Mouse (Mus musculus) intestine, postnatal 0 days (tissue): Measurements from ENCODE around the gene Prr36. TPM values are rescaled to one million over a fixed set of nuclear protein-coding genes. Genes with fewer than 3 reads are reported as not detected.

Experiments used
- ATAC-seq: fragments of 200-750 bp; cut with Nextera tagmentation; 2 replicates; pipeline ENCODE4 v1.8.0; 2017; ENCODE audit warnings: mild to moderate bottlenecking, moderate TSS enrichment, moderate library complexity
- H3K27ac ChIP-seq: fragments of 300-500 bp; sonication (generic); 2 replicates; pipeline ENCODE4 v1.5.1; 2014; ENCODE audit warnings: mild to moderate bottlenecking, low read depth, low read length, moderate library complexity
- H3K27me3 ChIP-seq: fragments of 300-500 bp; sonication (generic); replicated peaks from 2 replicates; pipeline ENCODE4 v1.6.1; 2014; ENCODE audit warnings: low read length, mixed read lengths; ENCODE audit not compliant: control insufficient read depth, insufficient read depth
- H3K36me3 ChIP-seq: fragments of 300-500 bp; sonication (generic); 2 replicates; pipeline ENCODE4 v1.6.1; 2014; ENCODE audit warnings: mild to moderate bottlenecking, moderate library complexity; ENCODE audit not compliant: control insufficient read depth, insufficient read depth
- H3K4me1 ChIP-seq: fragments of 300-500 bp; sonication (generic); replicated peaks from 2 replicates; pipeline ENCODE4 v1.6.1; 2014; ENCODE audit warnings: antibody characterized with exemption, low read length, mixed read lengths; ENCODE audit not compliant: control insufficient read depth, insufficient read depth
- H3K4me2 ChIP-seq: fragments of 300-500 bp; sonication (generic); replicated peaks from 2 replicates; pipeline ENCODE4 v1.6.1; 2014; ENCODE audit warnings: low read depth, mild to moderate bottlenecking, moderate library complexity
- H3K4me3 ChIP-seq: fragments of 300-500 bp; sonication (generic); 2 replicates; pipeline ENCODE4 v1.5.1; 2014; ENCODE audit warnings: low read depth, low read length
- H3K9ac ChIP-seq: fragments of 300-500 bp; sonication (generic); 2 replicates; pipeline ENCODE4 v1.6.1; 2014; ENCODE audit warnings: mild to moderate bottlenecking, low read depth, low read length
- H3K9me3 ChIP-seq: fragments of 300-500 bp; sonication (generic); 2 replicates; pipeline ENCODE4 v1.6.1; 2016; ENCODE audit warnings: mixed run types; ENCODE audit not compliant: control insufficient read depth
- CTCF ChIP-seq: sonication (generic); IDR thresholded peaks from 2 replicates; pipeline ENCODE4 v1.5.1; 2016; ENCODE audit warnings: low read depth, mild to moderate bottlenecking, control low read depth, antibody characterized with exemption, moderate library complexity
- WGBS: fragments of 180-500 bp; shearing (Covaris S2); extraction: QIAGEN DNeasy Blood & Tissue Kit; methylation state at CpG from one replicate; pipeline ENCODE4 v1.1.7; 2014; 5-methylcytosine and 5-hydroxymethylcytosine counted together
- polyA plus RNA-seq: library from polyadenylated mRNA; unstranded; fragments of >200 nt; fragmentation: Nextera tagmentation; extraction: Ambion mirVana; gene quantifications from 2 replicates; pipeline ENCODE4 v1.2.1, GENCODE M21; 2015

Prr36 gene
- 0.99 and 1.1 TPM in 2 replicates for polyA plus RNA-seq

DNA sequence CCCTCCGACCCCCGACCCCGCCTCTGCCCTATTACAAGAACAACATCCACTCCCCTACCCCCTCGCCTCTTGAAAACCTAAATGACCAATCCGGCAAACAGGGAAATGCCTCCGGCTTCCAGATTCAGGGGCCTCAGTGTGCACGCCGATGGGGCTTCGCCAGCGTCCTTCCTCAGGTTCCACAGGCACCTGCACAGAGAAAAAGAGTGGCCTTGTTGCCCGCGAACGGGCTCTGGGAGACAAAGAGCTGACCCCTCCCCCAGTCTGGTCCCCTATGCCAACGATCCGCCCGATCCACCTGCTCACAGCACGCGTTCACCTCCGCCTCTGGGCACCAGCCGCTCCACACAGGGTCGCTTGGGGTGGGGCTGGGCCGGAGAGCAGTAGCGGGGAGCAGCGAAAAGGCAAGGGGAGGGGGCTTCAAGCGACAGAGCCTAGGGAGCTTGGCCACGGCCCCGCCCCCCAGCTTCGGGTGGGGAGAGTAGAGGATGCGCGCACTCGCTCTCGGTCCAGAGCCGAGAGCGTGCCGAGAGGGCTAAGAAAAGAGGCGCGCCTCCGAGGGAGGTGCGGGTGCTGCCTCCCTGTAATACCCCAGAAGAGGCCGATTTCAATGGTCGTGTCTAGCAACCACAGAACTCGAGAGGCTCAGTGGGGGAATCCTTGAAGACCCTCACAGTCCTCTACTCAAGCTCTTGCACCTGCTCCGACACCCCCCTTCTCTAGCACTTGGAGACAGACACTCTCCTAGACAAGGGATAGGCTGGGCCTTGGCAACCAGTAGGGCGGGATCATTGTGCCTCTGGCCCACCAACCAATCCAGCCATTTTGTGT is at the start of gene Prr36:
Gene Prr36, minus strand, starts transcription at position 669 of the 831 bp plus-strand sequence.
- 2% methylated on average over 44 of the region's 44 CpGs for WGBS
- no peak for TF ChIP-seq CTCF

DNA sequence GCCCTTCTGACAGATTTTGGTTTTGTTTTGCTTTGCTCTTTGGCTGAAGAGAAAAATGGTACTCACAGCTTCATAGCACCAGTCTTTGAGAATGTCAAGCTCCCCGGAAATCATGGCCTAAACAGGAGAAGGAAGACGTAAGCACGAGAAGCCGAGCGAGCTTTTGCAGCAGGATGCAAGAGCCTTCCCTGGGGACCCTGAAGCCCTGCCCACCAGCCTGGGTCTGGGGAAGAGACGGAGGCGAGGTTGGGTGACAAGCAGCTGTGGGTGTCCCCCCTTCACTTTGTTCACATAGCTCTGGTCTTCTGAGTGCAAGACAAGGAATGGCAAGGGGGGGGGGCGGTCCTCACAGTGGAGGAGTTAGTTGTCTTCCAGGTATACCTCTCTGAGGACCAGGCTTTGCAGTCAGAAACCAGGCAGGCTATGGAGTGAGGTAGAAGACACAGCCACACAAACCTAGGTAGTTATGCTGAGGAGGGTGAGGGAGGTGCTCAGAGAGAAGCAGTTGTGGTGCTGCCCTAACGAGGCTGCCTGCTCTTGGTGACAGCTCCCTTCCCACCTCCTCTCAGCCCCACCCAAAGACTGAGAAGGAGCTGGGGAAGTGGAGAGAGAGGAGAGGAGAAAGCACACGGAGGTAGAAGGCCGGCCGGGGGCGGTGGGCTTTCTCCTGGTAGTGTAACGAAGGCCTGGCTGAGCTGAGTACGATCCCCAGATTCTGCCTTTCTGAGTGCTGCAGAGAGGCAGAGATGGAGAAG is 48.1 kb upstream of the Prr36 start:
- Histone ChIP-seq H3K36me3 (peaks cover 94% of the 10 kb centered on the region), H3K4me3 (no peak overlapping the region), H3K27ac (no peak overlapping the region), H3K27me3 (no peaks in the 10 kb centered on the region), H3K4me1 (no peaks in the 10 kb centered on the region), H3K9me3 (no peaks in the 10 kb centered on the region), H3K9ac (no peak overlapping the region), H3K4me2 (no peak overlapping the region)
- no peak for TF ChIP-seq CTCF
- WGBS: 90% methylated on average over 15 of the region's 15 CpGs
- no peak for ATAC-seq

More for the DNA sequence above, at the start of gene Prr36:
- H3K9me3 ChIP-seq: no peaks in the 10 kb centered on the region
- H3K27ac ChIP-seq: no peak within 1 kb of the TSS
- peak within 1 kb of the TSS; percentile 72 for H3K4me2 ChIP-seq
- ATAC-seq: no peak
- H3K4me3 ChIP-seq: peak within 1 kb of the TSS; percentile 46
- peak within 1 kb of the TSS; percentile 22; the same call in 1 of the 2 replicates for H3K9ac ChIP-seq
- peaks cover 21% of the 10 kb centered on the region for H3K27me3 ChIP-seq
- H3K36me3 ChIP-seq: no peaks in the 10 kb centered on the region
- H3K4me1 ChIP-seq: peaks cover 16% of the 10 kb centered on the region

DNA sequence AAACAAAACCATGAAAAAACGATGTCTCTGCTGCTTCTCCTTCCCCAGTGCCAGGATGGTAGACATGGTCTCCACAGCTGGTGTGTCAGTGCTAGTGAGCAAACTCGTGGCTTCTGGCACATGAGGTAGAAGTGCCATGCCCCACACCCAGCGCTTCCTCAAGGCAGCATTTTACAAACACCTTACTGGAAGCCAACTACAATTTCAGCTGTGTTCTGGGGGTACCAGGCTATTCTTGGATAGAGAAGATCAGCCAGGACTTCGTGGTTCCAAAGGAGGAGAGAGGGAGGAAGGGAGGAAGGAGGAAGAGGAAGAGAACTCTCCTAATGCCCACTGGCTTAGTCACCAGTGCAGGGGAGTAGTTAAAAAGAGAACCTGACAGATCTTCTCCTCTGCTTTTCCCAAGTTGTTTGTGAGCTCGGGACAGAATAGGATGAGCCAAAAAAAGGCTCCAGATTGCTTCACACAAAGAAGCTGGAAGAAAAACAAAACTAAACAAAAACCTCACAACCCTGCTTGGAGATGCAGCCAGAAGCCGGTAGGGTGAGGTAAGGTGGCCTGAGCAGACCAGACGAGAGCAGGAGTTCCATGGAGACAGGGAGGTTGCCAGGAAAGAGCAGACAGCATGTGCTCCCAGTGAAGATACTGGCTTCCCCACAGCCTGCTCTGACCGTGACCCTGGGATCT is 46.0 kb upstream of the Prr36 start:
- no peak overlapping the region for H3K4me2 ChIP-seq
- H3K9me3 ChIP-seq: no peaks in the 10 kb centered on the region
- no peak overlapping the region for H3K4me3 ChIP-seq
- no peaks in the 10 kb centered on the region for H3K27me3 ChIP-seq
- no peak overlapping the region for H3K9ac ChIP-seq
- ATAC-seq: no peak
- no peak for TF ChIP-seq CTCF
- no peaks in the 10 kb centered on the region for H3K4me1 ChIP-seq
- WGBS: 88% methylated on average over 8 of the region's 8 CpGs
- H3K36me3 ChIP-seq: peaks cover 81% of the 10 kb centered on the region
- no peak overlapping the region for H3K27ac ChIP-seq

DNA sequence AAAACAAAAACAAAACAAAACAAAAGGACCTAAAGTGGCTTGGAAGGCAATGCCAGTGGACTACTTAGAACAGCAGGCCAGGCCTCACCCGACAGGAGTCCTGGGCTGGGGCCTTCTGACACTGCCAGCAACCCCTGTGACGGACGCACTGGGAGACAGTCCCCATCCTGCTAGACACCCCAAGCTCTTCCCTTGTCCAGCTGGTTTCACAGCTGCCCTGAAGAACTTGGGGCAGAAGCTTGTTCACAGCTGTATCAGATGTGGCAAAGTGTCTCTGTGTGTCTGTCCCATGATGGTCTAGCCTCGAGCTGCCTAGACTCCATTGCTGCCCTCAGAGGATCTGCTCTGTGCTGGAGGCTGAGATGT is 42.5 kb upstream of the Prr36 start:
- Histone ChIP-seq H3K36me3 (peaks cover 60% of the 10 kb centered on the region), H3K9ac (no peak overlapping the region), H3K4me1 (no peaks in the 10 kb centered on the region), H3K27ac (no peak overlapping the region), H3K27me3 (no peaks in the 10 kb centered on the region), H3K9me3 (no peaks in the 10 kb centered on the region), H3K4me2 (peak overlapping the region; percentile 98; the same call in 1 of the 2 replicates), H3K4me3 (no peak overlapping the region)
- no peak for ATAC-seq
- TF ChIP-seq CTCF: no peak
- 89% methylated on average over 4 of the region's 4 CpGs for WGBS

DNA sequence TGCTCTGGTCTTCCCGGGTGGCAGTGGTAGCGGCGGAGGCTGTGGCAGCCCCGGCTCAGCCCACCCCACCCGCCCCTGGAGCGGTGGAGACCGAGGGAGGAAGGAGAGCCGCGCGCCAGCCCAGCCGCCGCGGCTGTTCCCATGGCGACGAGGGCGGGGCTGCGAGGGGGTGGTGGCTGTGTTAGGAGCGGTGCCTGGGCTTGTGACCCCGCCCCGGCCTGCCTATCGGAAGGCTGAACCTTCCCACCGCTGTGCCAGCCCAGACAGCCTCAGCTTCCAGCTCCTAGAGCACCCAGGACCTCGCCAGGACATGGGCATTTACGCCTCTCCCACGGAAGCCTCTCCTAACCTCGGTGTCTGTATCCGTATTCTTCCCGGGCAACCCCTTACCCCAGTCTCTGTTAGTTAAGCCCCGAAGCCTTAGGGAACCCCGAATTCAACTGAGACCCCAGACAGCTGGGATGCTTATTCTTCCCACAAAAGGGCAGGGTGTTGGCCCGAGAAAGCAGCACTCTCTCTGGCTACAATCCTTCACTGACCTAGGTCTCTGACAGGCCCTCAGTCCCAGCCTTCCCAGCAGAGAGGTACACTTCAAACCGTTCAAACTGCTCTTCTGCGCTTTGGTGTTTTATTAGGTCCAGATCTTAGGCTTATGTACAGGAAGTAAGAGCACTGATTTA is 42.0 kb upstream of the Prr36 start, which contains the start of gene Ctxn1:
Gene Ctxn1, minus strand, starts transcription at position 150 of the 680 bp plus-strand sequence.
- Histone ChIP-seq H3K9ac (peak within 1 kb of the TSS; percentile 34), H3K27me3 (no peaks in the 10 kb centered on the region), H3K9me3 (no peaks in the 10 kb centered on the region), H3K4me2 (peak within 1 kb of the TSS; percentile 98), H3K36me3 (peaks cover 59% of the 10 kb centered on the region), H3K27ac (peak within 1 kb of the TSS; percentile 41; the same call in 1 of the 2 replicates), H3K4me1 (no peaks in the 10 kb centered on the region), H3K4me3 (peak within 1 kb of the TSS; percentile 63)
- peak; percentile 86 for ATAC-seq
- 7% methylated on average over 31 of the region's 33 CpGs for WGBS
- no peak for TF ChIP-seq CTCF
